Mouse (Mus musculus) midbrain, postnatal 0 days (tissue): ENCODE results near the gene Tmem50b. TPM values are rescaled to one million over a fixed set of nuclear protein-coding genes. Genes with fewer than 3 reads are reported as not detected.
A peak's percentile ranks its signal among the peaks of the same experiment; 100 is the strongest.

Experiments used
- ATAC-seq: fragments of 200-750 bp; cut with Nextera tagmentation; 2 replicates; pipeline ENCODE4 v1.8.0; 2017; ENCODE audit warnings: moderate number of reproducible peaks, mild to moderate bottlenecking, moderate TSS enrichment, moderate library complexity; ENCODE audit not compliant: low FRiP score
- DNase-seq: peaks from one replicate; pipeline ENCODE4 v3.0.0-alpha.2; 2015; ENCODE audit warnings: low spot score
- H3K27ac ChIP-seq: fragments of 300-500 bp; sonication (generic); 2 replicates; pipeline ENCODE4 v1.5.1; 2014; ENCODE audit warnings: low read depth, mild to moderate bottlenecking, low read length, mixed read lengths
- H3K27me3 ChIP-seq: fragments of 300-500 bp; sonication (generic); 2 replicates; pipeline ENCODE4 v1.6.1; 2014; ENCODE audit warnings: low read length, control low read depth, mixed read lengths; ENCODE audit not compliant: insufficient read depth
- H3K36me3 ChIP-seq: fragments of 300-500 bp; sonication (generic); 2 replicates; pipeline ENCODE4 v1.6.1; 2014; ENCODE audit warnings: low read length, control low read depth, mixed read lengths; ENCODE audit not compliant: insufficient read depth
- H3K4me1 ChIP-seq: fragments of 300-500 bp; sonication (generic); 2 replicates; pipeline ENCODE4 v1.6.1; 2014; ENCODE audit warnings: mild to moderate bottlenecking, control low read depth, antibody characterized with exemption, low read length, mixed read lengths; ENCODE audit not compliant: insufficient read depth
- H3K4me2 ChIP-seq: fragments of 300-500 bp; sonication (generic); 2 replicates; pipeline ENCODE4 v1.6.1; 2014; ENCODE audit warnings: low read depth, mild to moderate bottlenecking, low read length, mixed read lengths; ENCODE audit not compliant: poor library complexity, severe bottlenecking
- H3K4me3 ChIP-seq: fragments of 300-500 bp; sonication (generic); 2 replicates; pipeline ENCODE4 v1.5.1; 2014; ENCODE audit warnings: low read depth, mild to moderate bottlenecking, low read length, moderate library complexity
- H3K9ac ChIP-seq: fragments of 300-500 bp; sonication (generic); replicated peaks from 2 replicates; pipeline ENCODE4 v1.6.1; 2014; ENCODE audit warnings: mild to moderate bottlenecking, low read length, moderate library complexity, mixed read lengths; ENCODE audit not compliant: poor library complexity, severe bottlenecking
- H3K9me3 ChIP-seq: fragments of 300-500 bp; sonication (generic); 2 replicates; pipeline ENCODE4 v1.6.1; 2016; ENCODE audit warnings: low read length, control low read depth
- CTCF ChIP-seq: IDR thresholded peaks from 2 replicates; pipeline ENCODE4 v1.5.1; 2016; ENCODE audit warnings: antibody characterized with exemption, mild to moderate bottlenecking
- WGBS: fragments of 180-500 bp; shearing (Covaris S2); extraction: QIAGEN DNeasy Blood & Tissue Kit; methylation state at CpG from one replicate; pipeline ENCODE4 v1.1.7; 2014; 5-methylcytosine and 5-hydroxymethylcytosine counted together
- polyA plus RNA-seq: library from polyadenylated mRNA; unstranded; fragments of >200 nt; fragmentation: Nextera tagmentation; extraction: Ambion mirVana; gene quantifications from 2 replicates; pipeline ENCODE4 v1.2.1, GENCODE M21; 2015
- total RNA-seq: library from RNA; depleted of rRNA; stranded (reverse); fragments of >200 nt; gene quantifications from 2 replicates; pipeline ENCODE4 v1.2.3, GENCODE M21; 2014

The Tmem50b gene
- total and polyA plus RNA-seq, 2 experiments from 2014 or later, result 78.2 to 103 TPM

- Histone ChIP-seq H3K36me3 (peaks cover 16% of the 10 kb centered on the region), H3K9ac (no peak overlapping the region), H3K4me1 (no peaks in the 10 kb centered on the region), H3K4me3 (no peak overlapping the region), H3K27ac (no peak overlapping the region), H3K9me3 (no peaks in the 10 kb centered on the region), H3K27me3 (no peaks in the 10 kb centered on the region), H3K4me2 (no peak overlapping the region)
- whole genome bisulfite sequencing, result 90% methylated on average over 6 of the region's 6 CpGs
- TF ChIP-seq CTCF, result no peak
- DNase-seq (no peak), ATAC-seq (no peak)
Observed at GRCm38 (mm10) chr16:91586244-91586643, 11.4 kb downstream of the Tmem50b start.

DNA sequence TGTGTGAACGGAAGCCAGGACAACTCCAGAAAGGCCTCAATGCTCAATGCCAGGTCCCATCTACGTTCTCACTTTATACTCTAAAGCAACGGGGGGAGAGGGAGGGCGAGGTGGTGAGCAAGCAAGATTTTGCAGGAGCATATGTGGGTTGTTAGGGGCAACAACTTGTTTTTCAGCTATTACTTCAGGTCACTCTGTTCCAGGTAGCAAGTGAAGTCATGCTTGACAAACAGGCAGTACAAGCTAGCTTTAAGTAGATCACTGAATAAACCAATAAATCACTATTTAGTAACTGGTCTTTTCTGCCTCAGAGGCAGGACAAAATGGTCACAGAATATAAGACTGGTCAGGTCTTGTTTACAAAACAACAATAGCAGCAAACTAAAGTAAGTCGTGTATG lies 12.0 kb downstream of the Tmem50b start:
- DNase-seq (no peak), ATAC-seq (no peak)
- Histone ChIP-seq H3K27me3 (no peaks in the 10 kb centered on the region), H3K36me3 (peaks cover 20% of the 10 kb centered on the region), H3K4me2 (no peak overlapping the region), H3K27ac (no peak overlapping the region), H3K9me3 (no peaks in the 10 kb centered on the region), H3K9ac (no peak overlapping the region), H3K4me1 (no peaks in the 10 kb centered on the region), H3K4me3 (no peak overlapping the region)
- WGBS, result 94% methylated on average over 5 of the region's 5 CpGs
- no peak for TF ChIP-seq CTCF

GRCm38 (mm10) chr16:91582307-91582706 lies 15.3 kb downstream of the Tmem50b start:
- peak; percentile 73 for TF ChIP-seq CTCF
- no peak overlapping the region for H3K4me2 ChIP-seq
- no peak overlapping the region for H3K27ac ChIP-seq
- H3K9me3 ChIP-seq, result no peaks in the 10 kb centered on the region
- no peak overlapping the region for H3K4me3 ChIP-seq
- no peak overlapping the region for H3K9ac ChIP-seq
- H3K4me1 ChIP-seq, result no peaks in the 10 kb centered on the region
- ATAC-seq (no peak), DNase-seq (peak; percentile 48)
- no peaks in the 10 kb centered on the region for H3K27me3 ChIP-seq
- 74% methylated on average over 2 of the region's 2 CpGs for WGBS
- H3K36me3 ChIP-seq, result peaks cover 28% of the 10 kb centered on the region

DNA sequence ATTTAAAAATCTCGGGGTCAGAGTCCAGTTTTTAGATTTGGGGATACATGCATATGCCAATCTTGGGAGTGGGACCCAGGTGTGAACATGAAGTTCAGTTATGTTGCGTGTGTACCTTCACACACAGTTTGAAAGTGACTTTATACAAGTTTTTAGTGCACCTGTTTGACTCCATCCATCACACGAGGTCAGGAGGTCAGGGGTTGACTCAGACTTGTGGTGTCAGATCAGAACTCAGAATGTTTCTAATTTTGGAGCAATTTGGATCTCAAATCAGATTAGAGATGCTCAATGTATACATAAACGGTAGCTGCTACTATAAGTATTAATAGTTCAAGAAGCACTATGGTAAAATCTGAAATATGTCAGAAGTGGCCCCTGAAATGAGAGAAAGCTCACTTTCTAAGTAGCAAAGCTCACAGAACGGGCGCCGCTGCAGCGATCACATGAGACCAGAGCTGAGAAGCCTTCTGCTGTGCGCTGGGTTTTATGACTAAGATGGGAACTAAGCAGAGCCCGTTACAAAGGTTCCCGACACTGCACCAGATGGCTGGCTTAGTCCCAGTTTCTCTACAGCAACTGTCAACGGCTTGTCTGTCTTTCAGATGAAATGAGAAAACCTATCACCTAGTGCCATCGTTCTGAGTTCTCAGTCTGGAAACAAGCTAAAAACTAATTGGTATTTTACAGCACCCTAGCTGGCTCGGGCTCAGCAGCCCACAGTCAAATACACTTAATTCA lies 18.4 kb downstream of the Tmem50b start:
- H3K4me2 ChIP-seq, result no peak overlapping the region
- 83% methylated on average over 14 of the region's 14 CpGs for WGBS
- peaks cover 36% of the 10 kb centered on the region for H3K36me3 ChIP-seq
- no peak overlapping the region for H3K9ac ChIP-seq
- H3K27me3 ChIP-seq, result no peaks in the 10 kb centered on the region
- no peaks in the 10 kb centered on the region for H3K4me1 ChIP-seq
- TF ChIP-seq CTCF, result no peak
- no peak overlapping the region for H3K27ac ChIP-seq
- no peak overlapping the region for H3K4me3 ChIP-seq
- peak; percentile 36 for DNase-seq
- H3K9me3 ChIP-seq, result no peaks in the 10 kb centered on the region
- no peak for ATAC-seq

GRCm38 (mm10) chr16:91575151-91575550 lies 22.4 kb downstream of the Tmem50b start:
- ATAC-seq (no peak), DNase-seq (no peak)
- 75% methylated on average over 13 of the region's 13 CpGs for WGBS
- Histone ChIP-seq H3K9ac (no peak overlapping the region), H3K4me2 (no peak overlapping the region), H3K27me3 (no peaks in the 10 kb centered on the region), H3K4me1 (no peaks in the 10 kb centered on the region), H3K36me3 (peaks cover 24% of the 10 kb centered on the region), H3K9me3 (no peaks in the 10 kb centered on the region), H3K27ac (no peak overlapping the region), H3K4me3 (no peak overlapping the region)
- TF ChIP-seq CTCF, result no peak

DNA sequence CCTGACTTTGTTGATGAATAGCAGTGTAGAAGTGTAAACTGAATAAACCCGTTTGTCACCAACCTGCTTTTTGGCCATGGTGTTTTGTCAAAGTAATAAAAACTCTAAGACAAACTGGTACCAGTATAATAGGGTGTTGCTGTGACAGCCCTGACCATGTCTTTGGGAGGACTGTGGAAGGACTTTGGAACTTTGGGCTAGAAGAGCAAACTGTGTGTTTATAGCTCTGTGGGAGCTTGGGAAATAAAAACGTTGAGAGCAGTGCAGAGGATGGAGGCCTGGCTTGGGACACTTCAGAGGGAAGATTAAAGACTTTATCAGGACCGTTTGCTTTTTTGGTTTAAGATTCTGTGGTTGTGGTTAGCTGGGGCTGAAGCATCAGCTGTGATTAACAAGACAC lies 26.5 kb downstream of the Tmem50b start:
- Histone ChIP-seq H3K36me3 (peaks cover 8% of the 10 kb centered on the region; the same call in 1 of the 2 replicates), H3K4me2 (no peak overlapping the region), H3K4me3 (no peak overlapping the region), H3K27ac (no peak overlapping the region), H3K27me3 (no peaks in the 10 kb centered on the region), H3K9ac (no peak overlapping the region), H3K4me1 (no peaks in the 10 kb centered on the region), H3K9me3 (no peaks in the 10 kb centered on the region)
- ATAC-seq (no peak), DNase-seq (no peak)
- no peak for TF ChIP-seq CTCF
- 64% methylated on average over 3 of the region's 3 CpGs for WGBS
